Mouse (Mus musculus) spleen, postnatal 14 days (tissue): Measurements from ENCODE around the gene Adam30.
"Not testable (repeated sequence)": the region's sequence is repeated elsewhere in the genome, so short reads cannot be mapped to it uniquely, and the experiment has no call there.

ENCODE experiments used
- DNase-seq, 2 experiments: peaks; one replicate each; pipeline ENCODE4 v3.0.0; 2021 to 2022; ENCODE audit warnings: low spot score in 2 of 2

The Adam30 gene

DNA sequence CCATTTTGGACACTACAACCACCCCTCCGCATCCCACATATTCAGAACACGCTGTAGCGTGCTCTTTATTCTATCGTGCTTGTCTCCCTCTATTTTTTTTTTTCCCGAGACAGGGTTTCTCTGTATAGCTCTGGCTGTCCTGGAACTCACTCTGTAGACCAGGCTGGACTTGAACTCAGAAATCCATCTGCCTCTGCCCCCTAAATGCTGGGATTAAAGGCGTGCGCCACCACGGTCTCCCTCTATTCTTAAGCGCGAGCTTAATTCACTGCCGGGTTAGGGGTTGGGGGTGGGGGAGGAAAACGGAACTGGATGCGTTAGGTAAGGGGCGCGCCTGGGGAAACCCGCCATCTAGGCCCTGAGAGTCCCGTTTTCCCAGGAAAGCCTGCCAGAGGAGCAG lies at the start of gene Adam30:
Gene Adam30 (plus strand): TSS at position 301 of the 400 bp plus-strand sequence.
- no peak for DNase-seq

- no peak for DNase-seq
These were observed 42.2 kb upstream of the Adam30 start for GRCm38 (mm10) chr3:98118252-98118651.

GRCm38 (mm10) chr3:98119338-98119737 lies 41.1 kb upstream of the Adam30 start:
- DNase-seq, result no peak

GRCm38 (mm10) chr3:98120884-98121283 lies 39.5 kb upstream of the Adam30 start:
- DNase-seq, result no peak

- DNase-seq, result no peak
These were observed 32.7 kb upstream of the Adam30 start for GRCm38 (mm10) chr3:98127775-98128174.

GRCm38 (mm10) chr3:98128716-98129115 lies 31.7 kb upstream of the Adam30 start:
- no peak for DNase-seq

- DNase-seq, result not testable (repeated sequence)
These were observed 28.3 kb upstream of the Adam30 start for GRCm38 (mm10) chr3:98132140-98132539.

GRCm38 (mm10) chr3:98132636-98133035 lies 27.8 kb upstream of the Adam30 start:
- no peak for DNase-seq

GRCm38 (mm10) chr3:98141456-98141855 lies 19.0 kb upstream of the Adam30 start:
- no peak for DNase-seq

DNA sequence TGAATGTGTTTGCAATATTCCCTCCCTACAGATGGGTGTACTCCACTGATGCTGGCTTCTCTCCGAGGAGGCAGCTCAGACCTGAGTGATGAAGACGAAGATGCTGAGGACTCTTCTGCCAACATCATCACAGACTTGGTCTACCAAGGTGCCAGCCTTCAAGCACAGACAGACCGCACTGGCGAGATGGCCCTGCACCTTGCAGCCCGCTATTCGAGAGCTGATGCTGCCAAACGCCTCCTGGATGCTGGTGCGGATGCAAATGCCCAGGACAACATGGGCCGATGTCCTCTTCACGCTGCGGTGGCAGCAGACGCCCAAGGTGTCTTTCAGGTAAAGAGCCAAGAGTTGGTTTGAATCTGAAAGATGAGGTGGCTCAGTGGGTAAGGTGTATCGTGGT lies 17.6 kb upstream of the Adam30 start:
- no peak for DNase-seq

- DNase-seq, result no peak
These were observed 15.2 kb upstream of the Adam30 start for GRCm38 (mm10) chr3:98145204-98145603.

GRCm38 (mm10) chr3:98146471-98147410 lies 13.7 kb upstream of the Adam30 start:
- DNase-seq, result no peak

- DNase-seq, result no peak
These were observed 12.7 kb upstream of the Adam30 start for GRCm38 (mm10) chr3:98147706-98148105.

GRCm38 (mm10) chr3:98149881-98150280 lies 10.5 kb upstream of the Adam30 start:
- DNase-seq, result no peak

DNA sequence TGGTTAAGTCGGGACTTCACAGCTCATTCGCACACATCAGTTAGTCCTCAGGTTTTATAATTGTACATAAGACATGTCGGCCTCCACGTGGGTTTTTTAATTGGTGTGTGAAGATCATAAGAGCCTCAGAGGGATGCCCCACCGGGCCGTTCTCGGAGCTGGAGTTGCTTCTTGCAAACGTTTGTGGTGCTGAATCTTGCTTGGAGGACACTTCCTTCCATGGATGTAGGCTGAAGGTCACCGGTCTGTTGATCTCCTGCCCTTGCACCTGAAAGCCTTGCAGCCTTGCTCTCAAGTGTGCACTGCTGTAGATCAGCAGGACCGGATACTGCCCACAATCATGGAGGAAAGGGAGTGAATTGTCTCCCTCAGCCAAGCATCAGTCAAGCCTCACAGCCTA lies 9.4 kb upstream of the Adam30 start:
- no peak for DNase-seq

GRCm38 (mm10) chr3:98153460-98153859 lies 7.0 kb upstream of the Adam30 start:
- no peak for DNase-seq

DNA sequence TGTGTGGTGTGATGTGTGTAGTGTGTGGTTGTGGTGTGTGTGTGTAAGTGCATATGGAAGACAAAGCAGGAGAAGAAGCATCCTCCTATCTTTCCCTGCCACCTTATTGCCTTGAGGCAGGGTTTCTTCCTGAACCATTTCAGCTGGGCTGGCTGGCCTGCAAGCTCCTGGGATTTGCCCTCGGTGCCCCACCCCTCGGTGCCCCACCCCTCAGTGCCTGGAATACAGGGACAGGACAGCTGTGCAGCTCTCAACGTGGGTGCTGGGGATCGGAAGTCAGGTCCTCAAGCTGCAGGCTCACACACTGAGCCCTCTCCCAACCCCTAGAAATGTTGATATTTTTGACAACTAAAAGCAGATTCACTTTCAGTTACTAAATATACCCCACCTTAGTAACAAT lies 4.3 kb upstream of the Adam30 start:
- no peak for DNase-seq

- DNase-seq, result no peak
These were observed 3.4 kb upstream of the Adam30 start for GRCm38 (mm10) chr3:98157073-98157472.

GRCm38 (mm10) chr3:98157585-98157984 lies 2.8 kb upstream of the Adam30 start:
- DNase-seq, result no peak

DNA sequence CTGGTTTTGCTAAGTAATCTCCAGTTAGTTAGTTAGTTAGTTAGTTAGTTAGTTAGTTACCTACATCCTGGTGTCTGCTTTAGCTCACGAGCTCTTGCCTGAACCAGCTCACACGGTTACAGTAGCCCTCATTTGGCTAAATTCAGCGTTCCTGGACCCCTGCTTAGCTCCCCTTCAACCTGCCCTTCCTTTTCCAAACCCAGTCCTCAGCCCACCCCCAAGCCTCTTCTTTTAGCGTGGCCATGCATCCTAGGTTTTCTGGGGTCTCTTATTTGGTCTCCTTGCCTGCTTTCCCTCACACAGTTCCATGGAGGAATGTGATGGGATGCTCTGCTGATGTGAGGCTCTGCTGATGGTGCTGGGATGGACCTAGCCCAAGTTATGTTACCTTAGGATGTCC lies 1.8 kb upstream of the Adam30 start:
- no peak for DNase-seq

GRCm38 (mm10) chr3:98159289-98159688 lies 1.1 kb upstream of the Adam30 start:
- no peak for DNase-seq

GRCm38 (mm10) chr3:98178340-98178739 lies 17.9 kb downstream of the Adam30 start:
- no peak for DNase-seq

DNA sequence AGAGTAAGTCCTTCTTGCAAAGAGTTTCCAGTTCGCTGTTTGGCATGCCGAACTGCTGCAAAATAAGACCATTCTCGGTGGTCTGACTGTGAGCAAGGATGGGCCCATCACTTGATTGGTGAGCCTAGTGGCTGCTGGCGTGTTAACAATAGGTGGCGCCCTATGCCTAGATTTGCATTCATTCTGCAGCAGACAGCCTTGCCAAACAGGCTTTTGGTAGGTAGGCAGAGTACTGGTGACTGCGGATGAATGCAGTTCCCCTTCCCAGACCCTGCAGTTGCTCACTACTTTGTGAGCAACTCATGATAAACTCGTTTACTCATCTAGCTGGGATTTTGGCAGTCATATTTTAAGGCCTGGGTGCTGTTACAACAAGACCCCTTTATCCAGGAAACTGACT lies 20.4 kb downstream of the Adam30 start:
- no peak for DNase-seq
